Mouse (Mus musculus) spleen, adult 12 weeks (tissue): ENCODE results near the gene Gm11639.
"Not testable (repeated sequence)": the region's sequence is repeated elsewhere in the genome, so short reads cannot be mapped to it uniquely, and the experiment has no call there.

Experiments used
- DNase-seq: peaks from one replicate; pipeline ENCODE4 v3.0.0; 2022; ENCODE audit warnings: low spot score

Gm11639 gene

GRCm38 (mm10) chr11:104707084-104707483 is 21.6 kb downstream of the Gm11639 start:
- DNase-seq = no peak

GRCm38 (mm10) chr11:104744995-104745568 is 59.6 kb downstream of the Gm11639 start:
- no peak for DNase-seq

- DNase-seq = no peak
Measured at GRCm38 (mm10) chr11:104765762-104766161, 80.3 kb downstream of the Gm11639 start.

GRCm38 (mm10) chr11:104767068-104767467 is 81.6 kb downstream of the Gm11639 start:
- no peak for DNase-seq

- DNase-seq = no peak
Measured at GRCm38 (mm10) chr11:104768072-104768471, 82.6 kb downstream of the Gm11639 start.

GRCm38 (mm10) chr11:104778796-104779195 is 93.3 kb downstream of the Gm11639 start:
- no peak for DNase-seq

- DNase-seq = no peak
Measured at GRCm38 (mm10) chr11:104944723-104945122, 259.2 kb downstream of the Gm11639 start.

- DNase-seq = no peak
Measured at GRCm38 (mm10) chr11:104952349-104952748, 266.8 kb downstream of the Gm11639 start.

GRCm38 (mm10) chr11:104967862-104968261 is 282.4 kb downstream of the Gm11639 start:
- DNase-seq = no peak

- no peak for DNase-seq
Measured at GRCm38 (mm10) chr11:104968388-104968787, 282.9 kb downstream of the Gm11639 start.

GRCm38 (mm10) chr11:104971322-104971721 is 285.8 kb downstream of the Gm11639 start:
- DNase-seq = no peak

- no peak for DNase-seq
Measured at GRCm38 (mm10) chr11:104972480-104972879, 287.0 kb downstream of the Gm11639 start.

- no peak for DNase-seq
Measured at GRCm38 (mm10) chr11:104977976-104978375, 292.5 kb downstream of the Gm11639 start.

GRCm38 (mm10) chr11:104981342-104982055 is 296.0 kb downstream of the Gm11639 start:
- no peak for DNase-seq

GRCm38 (mm10) chr11:105009232-105009631 is 323.7 kb downstream of the Gm11639 start:
- no peak for DNase-seq

- DNase-seq = no peak
Measured at GRCm38 (mm10) chr11:105021071-105021470, 335.6 kb downstream of the Gm11639 start.

- DNase-seq = no peak
Measured at GRCm38 (mm10) chr11:105028744-105029348, 343.3 kb downstream of the Gm11639 start.

GRCm38 (mm10) chr11:105029525-105029924 is 344.0 kb downstream of the Gm11639 start:
- DNase-seq = no peak

GRCm38 (mm10) chr11:105030229-105030628 is 344.7 kb downstream of the Gm11639 start:
- no peak for DNase-seq

GRCm38 (mm10) chr11:105031103-105031502 is 345.6 kb downstream of the Gm11639 start:
- DNase-seq = no peak

- no peak for DNase-seq
Measured at GRCm38 (mm10) chr11:105035081-105035480, 349.6 kb downstream of the Gm11639 start.

GRCm38 (mm10) chr11:105063292-105063691 is 377.8 kb downstream of the Gm11639 start, which contains the start of gene Efcab3:
Gene Efcab3 (plus strand): TSS chr11:105063592.
- no peak for DNase-seq

- not testable (repeated sequence) for DNase-seq
Measured at GRCm38 (mm10) chr11:105112448-105112847, 426.9 kb downstream of the Gm11639 start.
